Mouse (Mus musculus): ENCODE measurements at regions not wholly inside any gene's neighbourhood (a gene's known extent, or its start where the extent isn't known, plus 50 kb on each side); places are given as distances from the start of the nearest gene placed in this dataset.

DNA sequence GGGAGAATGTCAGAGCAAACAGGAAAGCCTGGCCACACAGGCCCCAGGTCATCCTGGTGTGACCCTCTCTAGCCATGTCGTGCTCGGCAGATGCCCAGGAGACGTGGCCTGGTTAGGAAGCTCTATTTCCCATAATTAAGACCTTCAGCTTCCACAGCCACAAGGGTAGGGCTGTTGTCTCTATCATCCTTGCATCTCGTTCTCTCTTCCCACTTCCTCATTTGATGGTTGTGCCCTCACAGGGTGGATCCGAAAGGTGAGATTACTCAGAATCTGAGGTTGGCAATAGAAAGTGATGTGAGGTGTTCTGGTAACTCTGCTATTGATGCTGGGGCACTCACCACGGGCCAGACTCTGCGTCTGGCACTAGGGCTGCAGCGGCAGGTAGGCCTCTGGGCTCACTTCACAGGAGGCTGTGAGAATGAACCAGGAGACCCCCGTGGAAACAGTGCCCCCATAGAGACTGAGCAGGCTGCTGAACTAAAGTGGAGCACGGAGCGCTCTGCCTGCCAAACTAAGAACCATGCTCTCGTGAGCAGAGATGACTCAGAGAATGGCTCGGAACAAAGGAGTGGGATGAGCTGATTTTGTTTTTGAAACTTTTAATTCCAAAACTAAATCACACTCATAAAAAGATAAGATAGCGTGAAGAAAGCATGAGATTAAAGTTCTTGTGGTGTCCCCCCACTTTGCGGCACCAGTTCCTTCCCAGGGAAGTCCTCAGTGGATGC lies 266.5 kb upstream of the Tle3 start:
- TF ChIP-seq CTCF (IDR thresholded peaks at IDR 0.05; ENCODE audit: low read depth, low read length) (no peak), POLR2A (IDR thresholded peaks at IDR 0.05; ENCODE audit: borderline replicate concordance, low read depth, low read length) (no peak)

Measured in bone marrow macrophage, adult 2 months (primary cell).